Mouse (Mus musculus) adrenal gland, adult 18-20 months (tissue): Measurements from ENCODE around the gene Ntmt1. TPM values are rescaled to one million over a fixed set of nuclear protein-coding genes. Genes with fewer than 3 reads are reported as not detected.

Experiments used
- DNase-seq, 2 experiments: peaks; one replicate each; pipeline ENCODE4 v3.0.0; 2021 to 2022; ENCODE audit warnings: low spot score in 2 of 2
- total RNA-seq, 2 experiments: library from RNA; stranded (reverse); gene quantifications; 1 replicate in 1 of 2; 2 replicates in 1 of 2; pipeline ENCODE4 v1.2.3; 2021

Gene Ntmt1
- total RNA-seq, 2 experiments from 2014 or later, result 35.2 to 42.8 TPM

GRCm38 (mm10) chr2:30859782-30860181 lies 52.2 kb downstream of the Ntmt1 start:
- DNase-seq, result no peak

GRCm38 (mm10) chr2:30862081-30862480 lies 54.5 kb downstream of the Ntmt1 start:
- DNase-seq, result no peak

- no peak for DNase-seq
Observed at GRCm38 (mm10) chr2:30863574-30863973, 55.9 kb downstream of the Ntmt1 start.

GRCm38 (mm10) chr2:30864968-30865381 lies 57.3 kb downstream of the Ntmt1 start:
- no peak for DNase-seq

GRCm38 (mm10) chr2:30865426-30865825 lies 57.8 kb downstream of the Ntmt1 start:
- no peak for DNase-seq

- DNase-seq, result no peak
Observed at GRCm38 (mm10) chr2:30870863-30871262, 63.2 kb downstream of the Ntmt1 start.

Other genes starting within 250 kb of the Ntmt1 start
- under 1 TPM in 1 of 2 experiments, not detected in 1; 0.51 TPM for gene Cstad, start 212.8 kb upstream of the Ntmt1 start, total RNA-seq
- gene 1700001O22Rik, start 4.2 kb upstream of the Ntmt1 start, total RNA-seq, result 1 to 10 TPM; 2.1 to 2.8 TPM
- 10 to 100 TPM; 27.1 to 33.8 TPM for gene Asb6, start 22.5 kb downstream of the Ntmt1 start, total RNA-seq
- 1 to 10 TPM in 1 of 2 experiments, under 1 TPM in 1; 0.33 to 1.8 TPM for gene Prrx2, start 27.1 kb downstream of the Ntmt1 start, total RNA-seq
- 10 to 100 TPM; 23.9 to 63.5 TPM for gene Ptges, start 122.0 kb downstream of the Ntmt1 start, total RNA-seq
- 10 to 100 TPM; 44.9 to 56.5 TPM for gene Tor1b, start 145.1 kb downstream of the Ntmt1 start, total RNA-seq
- 10 to 100 TPM; 31.4 to 32.0 TPM for gene Tor1a, start 160.1 kb downstream of the Ntmt1 start, total RNA-seq
- 10 to 100 TPM; 41.5 to 49.6 TPM for gene BC005624, start 174.4 kb downstream of the Ntmt1 start, total RNA-seq
- gene Usp20, start 174.5 kb downstream of the Ntmt1 start, total RNA-seq, result 10 to 100 TPM; 23.7 to 29.7 TPM